Mouse (Mus musculus): ENCODE data around the gene Sh2b1. TPM values are rescaled to one million over a fixed set of nuclear protein-coding genes. Genes with fewer than 3 reads are reported as not detected.
A peak's percentile ranks its signal among the peaks of the same experiment; 100 is the strongest.

Gene Sh2b1
- polyA plus RNA-seq, 1 experiment from 2014 or later, result 63.5 TPM

DNA sequence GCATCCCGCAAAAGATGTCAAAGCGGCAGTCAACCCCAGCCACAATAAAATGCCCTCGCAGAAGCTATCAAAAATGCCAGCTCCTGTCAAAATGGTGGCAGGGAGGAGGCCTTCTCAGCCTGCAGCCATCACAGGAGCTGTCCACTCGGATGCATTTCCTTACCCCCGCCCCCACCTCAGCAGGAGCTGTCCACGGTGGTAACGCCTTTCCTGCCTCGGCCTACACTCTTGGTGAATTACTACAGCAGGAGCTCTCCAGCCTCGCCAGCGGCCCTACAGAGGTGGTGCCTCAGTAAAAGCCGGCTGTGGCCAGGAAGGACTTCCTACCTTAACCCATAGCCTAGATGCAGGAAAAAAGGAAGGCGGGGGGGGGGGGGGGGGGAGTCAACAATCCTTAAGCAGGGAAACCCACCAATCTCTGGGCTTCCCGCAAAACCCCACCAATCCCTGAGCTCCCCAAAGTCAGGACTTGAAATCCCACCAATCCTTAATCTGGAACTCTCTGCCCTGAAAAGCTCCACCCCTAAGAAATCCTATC lies 47.8 kb downstream of the Sh2b1 start:
- Histone ChIP-seq H3K27ac (no peak overlapping the region), H3K9me3 (replicated peaks) (no peaks in the 10 kb centered on the region), H3K4me3 (no peak overlapping the region), H3K4me1 (peaks cover 15% of the 10 kb centered on the region), H3K36me3 (peaks cover 3% of the 10 kb centered on the region; the same call in 1 of the 2 replicates), H3K27me3 (no peaks in the 10 kb centered on the region), H3K9ac (no peak overlapping the region), H3K4me2 (replicated peaks) (peak overlapping the region; percentile 73)
- no peak for ATAC-seq (ENCODE audit: low FRiP score)
- WGBS, result 53% methylated on average over 12 of the region's 13 CpGs

DNA sequence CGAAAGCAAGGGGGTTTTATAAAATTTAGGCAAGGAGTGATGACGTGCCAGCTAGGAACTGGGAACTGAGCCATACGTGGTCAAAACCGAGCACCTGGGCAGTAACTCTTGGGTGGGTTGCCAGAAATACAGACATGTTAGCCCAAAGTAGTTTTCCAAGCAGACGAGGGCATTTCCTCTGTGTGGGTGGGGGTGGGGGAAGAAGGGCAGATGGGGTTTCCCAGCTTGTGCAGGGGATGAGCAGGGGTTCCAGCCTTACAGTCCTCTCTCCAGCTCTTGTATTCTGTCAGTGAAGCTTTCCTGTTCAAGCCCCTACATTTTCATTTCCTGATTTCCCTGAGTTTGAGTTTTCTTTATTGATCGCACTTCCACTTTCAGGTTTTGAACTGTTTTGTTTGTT lies 51.1 kb downstream of the Sh2b1 start:
- WGBS, result 83% methylated on average over 6 of the region's 6 CpGs
- Histone ChIP-seq H3K4me3 (no peak overlapping the region), H3K9me3 (replicated peaks) (no peaks in the 10 kb centered on the region)

DNA sequence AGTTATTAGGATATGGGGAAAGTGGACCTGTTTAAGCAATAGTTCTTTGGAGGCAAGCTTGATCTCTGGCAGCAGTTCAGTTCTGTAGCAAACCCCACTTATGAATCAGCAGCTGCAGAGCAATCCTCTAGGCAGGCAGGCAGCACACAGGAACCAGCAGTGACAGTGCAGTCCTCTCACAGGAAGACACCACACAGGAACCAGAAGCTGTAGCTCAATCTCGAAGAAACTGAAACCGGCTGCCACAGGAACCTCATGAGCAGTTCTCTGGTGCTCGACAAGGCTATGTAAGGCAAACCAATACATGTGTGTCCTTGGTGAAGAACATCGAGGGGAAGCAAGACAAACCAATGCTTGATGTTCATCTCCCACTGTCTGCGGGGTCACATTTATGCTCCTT lies 53.5 kb downstream of the Sh2b1 start:
- H3K4me1 ChIP-seq, result peaks cover 3% of the 10 kb centered on the region; the same call in 1 of the 2 replicates
- H3K27ac ChIP-seq, result no peak overlapping the region
- no peaks in the 10 kb centered on the region for H3K27me3 ChIP-seq
- no peaks in the 10 kb centered on the region for H3K36me3 ChIP-seq
- H3K9ac ChIP-seq, result no peak overlapping the region
- ATAC-seq (ENCODE audit: low FRiP score), result no peak
- H3K9me3 ChIP-seq (replicated peaks), result no peaks in the 10 kb centered on the region
- 79% methylated on average over 5 of the region's 5 CpGs for WGBS
- H3K4me3 ChIP-seq, result no peak overlapping the region
- no peak overlapping the region for H3K4me2 ChIP-seq (replicated peaks)

More for the DNA sequence above, 51.1 kb downstream of the Sh2b1 start:
- peaks cover 10% of the 10 kb centered on the region for H3K4me1 ChIP-seq
- H3K4me2 ChIP-seq (replicated peaks), result no peak overlapping the region
- no peak for ATAC-seq (ENCODE audit: low FRiP score)
- H3K36me3 ChIP-seq, result no peaks in the 10 kb centered on the region
- H3K9ac ChIP-seq, result no peak overlapping the region
- H3K27ac ChIP-seq, result no peak overlapping the region
- H3K27me3 ChIP-seq, result no peaks in the 10 kb centered on the region

DNA sequence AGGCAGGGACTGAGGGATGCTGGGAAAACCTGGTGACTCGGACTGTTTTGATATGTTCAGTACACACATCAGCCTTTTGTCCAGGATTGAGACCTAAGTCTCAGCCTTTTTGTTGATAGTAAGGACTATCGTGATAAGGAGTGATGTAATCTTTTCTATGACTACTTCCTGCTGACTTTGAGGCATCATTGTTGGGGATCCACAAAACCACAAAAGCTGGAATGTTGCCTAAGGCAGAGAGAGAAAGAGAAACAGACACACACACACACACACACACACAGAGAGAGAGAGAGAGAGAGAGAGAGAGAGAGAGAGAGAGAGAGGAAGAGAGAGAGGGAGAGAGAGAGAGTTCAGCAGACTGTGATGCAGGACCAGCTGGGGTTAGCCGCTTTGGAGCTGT lies 56.7 kb downstream of the Sh2b1 start:
- no peak for ATAC-seq (ENCODE audit: low FRiP score)
- Histone ChIP-seq H3K4me1 (peaks cover 6% of the 10 kb centered on the region; the same call in 1 of the 2 replicates), H3K27ac (no peak overlapping the region), H3K4me3 (no peak overlapping the region), H3K27me3 (no peaks in the 10 kb centered on the region), H3K4me2 (replicated peaks) (no peak overlapping the region), H3K9me3 (replicated peaks) (no peaks in the 10 kb centered on the region), H3K9ac (no peak overlapping the region), H3K36me3 (no peaks in the 10 kb centered on the region)
- 77% methylated on average over 3 of the region's 3 CpGs for WGBS

DNA sequence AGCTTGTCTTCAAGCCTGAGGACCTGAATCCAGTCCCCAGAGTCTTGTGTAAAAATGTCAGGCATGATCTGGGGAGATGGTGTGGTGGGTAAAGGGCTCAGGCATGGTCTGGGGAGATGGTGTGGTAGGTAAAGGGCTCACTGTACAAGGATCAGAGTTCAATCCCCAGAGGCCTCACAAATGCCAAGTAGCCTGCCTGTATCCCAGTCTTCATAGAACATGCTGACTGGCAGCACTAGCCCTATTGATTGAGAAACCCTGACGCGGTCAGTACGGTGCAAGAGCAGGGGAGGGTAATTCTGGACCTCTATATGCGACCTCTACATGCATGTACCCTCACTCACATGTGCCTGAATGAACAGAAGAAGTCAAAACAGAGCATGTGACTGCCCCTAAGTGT lies 57.6 kb downstream of the Sh2b1 start:
- ATAC-seq (ENCODE audit: low FRiP score), result no peak
- H3K4me2 ChIP-seq (replicated peaks), result no peak overlapping the region
- no peak overlapping the region for H3K27ac ChIP-seq
- H3K9me3 ChIP-seq (replicated peaks), result no peaks in the 10 kb centered on the region
- H3K27me3 ChIP-seq, result no peaks in the 10 kb centered on the region
- H3K4me3 ChIP-seq, result no peak overlapping the region
- H3K4me1 ChIP-seq, result peaks cover 6% of the 10 kb centered on the region; the same call in 1 of the 2 replicates
- H3K36me3 ChIP-seq, result no peaks in the 10 kb centered on the region
- 81% methylated on average over 4 of the region's 4 CpGs for WGBS
- H3K9ac ChIP-seq, result no peak overlapping the region

DNA sequence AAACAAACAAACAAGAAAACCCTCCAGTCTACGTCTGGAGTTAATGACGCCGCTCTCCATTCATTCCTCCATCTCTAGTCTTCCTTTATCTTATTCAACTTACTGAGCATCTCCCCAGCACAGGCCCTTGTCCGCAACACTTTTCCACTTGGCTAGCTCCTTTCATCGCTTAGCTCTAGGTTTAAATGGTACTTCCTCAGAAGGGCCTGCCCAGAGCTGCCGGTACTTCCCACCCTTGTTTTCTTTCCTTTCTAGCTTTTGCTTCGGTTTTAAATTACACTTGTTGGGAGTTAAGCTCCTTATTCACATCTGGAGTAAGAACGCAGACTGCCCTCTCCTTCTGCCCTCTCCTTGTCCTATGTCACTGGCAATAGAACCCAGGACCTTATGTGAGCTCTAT lies 58.2 kb downstream of the Sh2b1 start:
- Histone ChIP-seq H3K9me3 (replicated peaks) (no peaks in the 10 kb centered on the region), H3K27me3 (no peaks in the 10 kb centered on the region), H3K4me3 (no peak overlapping the region), H3K36me3 (no peaks in the 10 kb centered on the region), H3K9ac (no peak overlapping the region), H3K4me1 (peaks cover 6% of the 10 kb centered on the region; the same call in 1 of the 2 replicates), H3K27ac (no peak overlapping the region), H3K4me2 (replicated peaks) (no peak overlapping the region)
- ATAC-seq (ENCODE audit: low FRiP score), result no peak
- 19% methylated on average over 8 of the region's 8 CpGs for WGBS

Other genes starting within 250 kb of the Sh2b1 start
- 309 and 312 TPM in 2 replicates for gene Sbk1, start 202.8 kb downstream of the Sh2b1 start, polyA plus RNA-seq (2016; fragmentation: Nextera tagmentation; extraction: Ambion mirVana)
- gene Lat, start 105.9 kb downstream of the Sh2b1 start, polyA plus RNA-seq (2016; fragmentation: Nextera tagmentation; extraction: Ambion mirVana), result 2.8 and 3.0 TPM in 2 replicates
- 67.4 and 67.7 TPM in 2 replicates for gene Spns1, start 98.0 kb downstream of the Sh2b1 start, polyA plus RNA-seq (2016; fragmentation: Nextera tagmentation; extraction: Ambion mirVana)
- gene Nfatc2ip, start 78.7 kb downstream of the Sh2b1 start, polyA plus RNA-seq (2016; fragmentation: Nextera tagmentation; extraction: Ambion mirVana), result 3.8 and 4.7 TPM in 2 replicates
- not detected in 2 replicates for gene Cd19, start 60.5 kb downstream of the Sh2b1 start, polyA plus RNA-seq (2016; fragmentation: Nextera tagmentation; extraction: Ambion mirVana)
- 31.1 and 32.1 TPM in 2 replicates for gene Rabep2, start 46.7 kb downstream of the Sh2b1 start, polyA plus RNA-seq (2016; fragmentation: Nextera tagmentation; extraction: Ambion mirVana)
- gene Atp2a1, start 12.3 kb downstream of the Sh2b1 start, polyA plus RNA-seq (2016; fragmentation: Nextera tagmentation; extraction: Ambion mirVana), result 4.1 and 16.7 TPM in 2 replicates
- gene Tufm, start 11.9 kb upstream of the Sh2b1 start, polyA plus RNA-seq (2016; fragmentation: Nextera tagmentation; extraction: Ambion mirVana), result 113 and 116 TPM in 2 replicates
- 76.8 and 90.1 TPM in 2 replicates for gene Atxn2l, start 28.0 kb upstream of the Sh2b1 start, polyA plus RNA-seq (2016; fragmentation: Nextera tagmentation; extraction: Ambion mirVana)
- gene Eif3c, start 91.0 kb upstream of the Sh2b1 start, polyA plus RNA-seq (2016; fragmentation: Nextera tagmentation; extraction: Ambion mirVana), result 201 and 206 TPM in 2 replicates
- 0.39 and 0.43 TPM in 2 replicates for gene Apobr, start 109.5 kb upstream of the Sh2b1 start, polyA plus RNA-seq (2016; fragmentation: Nextera tagmentation; extraction: Ambion mirVana)
- gene Cln3, start 110.4 kb upstream of the Sh2b1 start, polyA plus RNA-seq (2016; fragmentation: Nextera tagmentation; extraction: Ambion mirVana), result 31.7 and 33.7 TPM in 2 replicates
- not detected in 2 replicates for gene Il27, start 119.5 kb upstream of the Sh2b1 start, polyA plus RNA-seq (2016; fragmentation: Nextera tagmentation; extraction: Ambion mirVana)
- 2.8 and 3.8 TPM in 2 replicates for gene Nupr1, start 155.4 kb upstream of the Sh2b1 start, polyA plus RNA-seq (2016; fragmentation: Nextera tagmentation; extraction: Ambion mirVana)
- gene Sgf29, start 173.9 kb upstream of the Sh2b1 start, polyA plus RNA-seq (2016; fragmentation: Nextera tagmentation; extraction: Ambion mirVana), result 27.3 and 40.6 TPM in 2 replicates
- 0.65 and 1.4 TPM in 2 replicates for gene Sult1a1, start 201.0 kb upstream of the Sh2b1 start, polyA plus RNA-seq (2016; fragmentation: Nextera tagmentation; extraction: Ambion mirVana)
- 121 and 147 TPM in 2 replicates for gene Bola2, start 220.0 kb upstream of the Sh2b1 start, polyA plus RNA-seq (2016; fragmentation: Nextera tagmentation; extraction: Ambion mirVana)
- gene Slx1b, start 220.4 kb upstream of the Sh2b1 start, polyA plus RNA-seq (2016; fragmentation: Nextera tagmentation; extraction: Ambion mirVana), result 15.3 and 17.1 TPM in 2 replicates
- gene Coro1a, start 232.4 kb upstream of the Sh2b1 start, polyA plus RNA-seq (2016; fragmentation: Nextera tagmentation; extraction: Ambion mirVana), result 53.6 and 56.9 TPM in 2 replicates

Data from hindbrain, embryonic 12.5 days (tissue).